Mouse (Mus musculus) heart, embryonic 10.5 days (tissue): ENCODE measurements at regions not wholly inside any gene's neighbourhood (a gene's known extent, or its start where the extent isn't known, plus 50 kb on each side); places are given as distances from the start of the nearest gene placed in this dataset.

ENCODE experiments used
- DNase-seq: peaks from one replicate; pipeline ENCODE4 v3.0.0-alpha.2; 2017; ENCODE audit warnings: low spot score
- H3K27ac ChIP-seq: fragments of 300-500 bp; sonication (generic); 2 replicates; pipeline ENCODE4 v1.5.1; 2016; ENCODE audit warnings: mild to moderate bottlenecking
- H3K27me3 ChIP-seq: fragments of 300-500 bp; sonication (generic); 2 replicates; pipeline ENCODE4 v1.6.1; 2016; ENCODE audit warnings: mild to moderate bottlenecking; ENCODE audit not compliant: poor library complexity, insufficient read depth, severe bottlenecking
- H3K36me3 ChIP-seq: fragments of 300-500 bp; sonication (generic); 2 replicates; pipeline ENCODE4 v1.6.1; 2016; ENCODE audit warnings: mild to moderate bottlenecking, moderate library complexity
- H3K4me1 ChIP-seq: fragments of 300-500 bp; sonication (generic); 2 replicates; pipeline ENCODE4 v1.6.1; 2016; ENCODE audit warnings: mild to moderate bottlenecking
- H3K4me3 ChIP-seq: fragments of 300-500 bp; sonication (generic); 2 replicates; pipeline ENCODE4 v1.5.1; 2016; ENCODE audit warnings: mild to moderate bottlenecking, moderate library complexity
- H3K9me3 ChIP-seq: fragments of 300-500 bp; sonication (generic); 2 replicates; pipeline ENCODE4 v1.6.1; 2016; ENCODE audit warnings: mild to moderate bottlenecking, moderate library complexity
- WGBS: fragments of 180-500 bp; shearing (Covaris S2); methylation state at CpG from one replicate; pipeline ENCODE4 v1.1.7; 2016; 5-methylcytosine and 5-hydroxymethylcytosine counted together

- H3K4me3 ChIP-seq: no peak overlapping the region
- no peak for DNase-seq
- no peak overlapping the region for H3K27ac ChIP-seq
- H3K4me1 ChIP-seq: no peaks in the 10 kb centered on the region
- H3K9me3 ChIP-seq: no peaks in the 10 kb centered on the region; the same call in 1 of the 2 replicates
- 85% methylated on average over 6 of the region's 6 CpGs for WGBS
- H3K27me3 ChIP-seq: no peaks in the 10 kb centered on the region
- H3K36me3 ChIP-seq: no peaks in the 10 kb centered on the region
Measured at GRCm38 (mm10) chr10:99400076-99400475, 137.0 kb downstream of the Dusp6 start.

- no peaks in the 10 kb centered on the region for H3K9me3 ChIP-seq
- H3K27ac ChIP-seq: no peak overlapping the region
- H3K4me1 ChIP-seq: peaks cover 11% of the 10 kb centered on the region; the same call in 1 of the 2 replicates
- 89% methylated on average over 2 of the region's 2 CpGs for WGBS
- no peaks in the 10 kb centered on the region for H3K36me3 ChIP-seq
- no peak for DNase-seq
- no peak overlapping the region for H3K4me3 ChIP-seq
- no peaks in the 10 kb centered on the region for H3K27me3 ChIP-seq
Measured at GRCm38 (mm10) chr10:99406764-99407163, 143.7 kb downstream of the Dusp6 start.

- Histone ChIP-seq H3K27me3 (no peaks in the 10 kb centered on the region), H3K36me3 (no peaks in the 10 kb centered on the region), H3K4me3 (no peak overlapping the region), H3K4me1 (peaks cover 14% of the 10 kb centered on the region; the same call in 1 of the 2 replicates), H3K9me3 (no peaks in the 10 kb centered on the region), H3K27ac (no peak overlapping the region)
- no peak for DNase-seq
- WGBS: 87% methylated on average over 2 of the region's 2 CpGs
Measured at GRCm38 (mm10) chr10:99408786-99409185, 145.8 kb downstream of the Dusp6 start.

GRCm38 (mm10) chr10:99409744-99410143, 146.7 kb downstream of the Dusp6 start:
- H3K27me3 ChIP-seq: no peaks in the 10 kb centered on the region
- peaks cover 14% of the 10 kb centered on the region; the same call in 1 of the 2 replicates for H3K4me1 ChIP-seq
- no peak for DNase-seq
- no peaks in the 10 kb centered on the region for H3K36me3 ChIP-seq
- 68% methylated on average over 11 of the region's 11 CpGs for WGBS
- H3K9me3 ChIP-seq: no peaks in the 10 kb centered on the region
- peak overlapping the region; percentile 69; the same call in 1 of the 2 replicates for H3K27ac ChIP-seq
- no peak overlapping the region for H3K4me3 ChIP-seq

- WGBS: 31% methylated on average over 3 of the region's 3 CpGs
- H3K36me3 ChIP-seq: no peaks in the 10 kb centered on the region
- peaks cover 14% of the 10 kb centered on the region; the same call in 1 of the 2 replicates for H3K4me1 ChIP-seq
- no peak for DNase-seq
- H3K4me3 ChIP-seq: no peak overlapping the region
- no peaks in the 10 kb centered on the region for H3K9me3 ChIP-seq
- H3K27ac ChIP-seq: 0 out of 2 replicates have a peak overlapping the region, but pooled peaks have one; percentile 16
- no peaks in the 10 kb centered on the region for H3K27me3 ChIP-seq
Measured at GRCm38 (mm10) chr10:99410754-99411153, 147.7 kb downstream of the Dusp6 start.

- WGBS: 75% methylated on average over 3 of the region's 3 CpGs
Measured at GRCm38 (mm10) chr10:99413455-99413854, 150.4 kb downstream of the Dusp6 start.

GRCm38 (mm10) chr10:99416271-99416670, 153.2 kb downstream of the Dusp6 start:
- H3K27ac ChIP-seq: no peak overlapping the region
- 42% methylated on average over 8 of the region's 8 CpGs for WGBS

More at GRCm38 (mm10) chr10:99413455-99413854, 150.4 kb downstream of the Dusp6 start:
- DNase-seq: no peak
- Histone ChIP-seq H3K27me3 (no peaks in the 10 kb centered on the region), H3K4me1 (peaks cover 14% of the 10 kb centered on the region; the same call in 1 of the 2 replicates), H3K4me3 (no peak overlapping the region), H3K36me3 (no peaks in the 10 kb centered on the region), H3K27ac (no peak overlapping the region), H3K9me3 (no peaks in the 10 kb centered on the region)

GRCm38 (mm10) chr10:99416896-99417479, 154.0 kb downstream of the Dusp6 start:
- Histone ChIP-seq H3K9me3 (no peaks in the 10 kb centered on the region), H3K4me1 (0 out of 2 replicates have a peak, but pooled peaks cover 3% of the 10 kb centered on the region), H3K36me3 (no peaks in the 10 kb centered on the region), H3K27me3 (no peaks in the 10 kb centered on the region), H3K27ac (no peak overlapping the region), H3K4me3 (no peak overlapping the region)
- DNase-seq: no peak
- 38% methylated on average over 3 of the region's 3 CpGs for WGBS

More at GRCm38 (mm10) chr10:99416271-99416670, 153.2 kb downstream of the Dusp6 start:
- no peak overlapping the region for H3K4me3 ChIP-seq
- DNase-seq: no peak
- peaks cover 3% of the 10 kb centered on the region; the same call in 1 of the 2 replicates for H3K4me1 ChIP-seq
- H3K27me3 ChIP-seq: no peaks in the 10 kb centered on the region
- H3K36me3 ChIP-seq: no peaks in the 10 kb centered on the region
- no peaks in the 10 kb centered on the region for H3K9me3 ChIP-seq

GRCm38 (mm10) chr10:99417591-99417990, 154.6 kb downstream of the Dusp6 start:
- 53% methylated on average over 7 of the region's 7 CpGs for WGBS
- DNase-seq: no peak
- Histone ChIP-seq H3K9me3 (no peaks in the 10 kb centered on the region), H3K36me3 (no peaks in the 10 kb centered on the region), H3K27me3 (no peaks in the 10 kb centered on the region), H3K4me3 (no peak overlapping the region), H3K27ac (no peak overlapping the region), H3K4me1 (no peaks in the 10 kb centered on the region)

- Histone ChIP-seq H3K27me3 (no peaks in the 10 kb centered on the region), H3K9me3 (no peaks in the 10 kb centered on the region), H3K36me3 (no peaks in the 10 kb centered on the region), H3K27ac (no peak overlapping the region), H3K4me3 (no peak overlapping the region), H3K4me1 (no peaks in the 10 kb centered on the region)
- no peak for DNase-seq
Measured at GRCm38 (mm10) chr10:99418497-99418896, 155.5 kb downstream of the Dusp6 start.

GRCm38 (mm10) chr10:99419532-99419931, 156.5 kb downstream of the Dusp6 start:
- DNase-seq: no peak
- Histone ChIP-seq H3K9me3 (no peaks in the 10 kb centered on the region), H3K4me3 (no peak overlapping the region), H3K36me3 (no peaks in the 10 kb centered on the region), H3K4me1 (no peaks in the 10 kb centered on the region), H3K27ac (no peak overlapping the region), H3K27me3 (no peaks in the 10 kb centered on the region)
- WGBS: 78% methylated on average over 7 of the region's 7 CpGs

GRCm38 (mm10) chr10:99423406-99423805, 160.4 kb downstream of the Dusp6 start:
- no peaks in the 10 kb centered on the region for H3K27me3 ChIP-seq
- no peaks in the 10 kb centered on the region for H3K4me1 ChIP-seq
- 88% methylated on average over 5 of the region's 5 CpGs for WGBS
- H3K36me3 ChIP-seq: no peaks in the 10 kb centered on the region
- H3K4me3 ChIP-seq: no peak overlapping the region
- DNase-seq: no peak
- no peak overlapping the region for H3K27ac ChIP-seq
- H3K9me3 ChIP-seq: no peaks in the 10 kb centered on the region

- WGBS: 83% methylated on average over 4 of the region's 4 CpGs
- Histone ChIP-seq H3K27ac (no peak overlapping the region), H3K27me3 (no peaks in the 10 kb centered on the region), H3K4me1 (no peaks in the 10 kb centered on the region; the same call in 1 of the 2 replicates), H3K4me3 (no peak overlapping the region), H3K36me3 (no peaks in the 10 kb centered on the region), H3K9me3 (no peaks in the 10 kb centered on the region)
- DNase-seq: no peak
Measured at GRCm38 (mm10) chr10:99425265-99425664, 162.2 kb downstream of the Dusp6 start.

GRCm38 (mm10) chr10:99430175-99430574, 167.1 kb downstream of the Dusp6 start:
- Histone ChIP-seq H3K4me3 (no peak overlapping the region), H3K27me3 (no peaks in the 10 kb centered on the region), H3K36me3 (no peaks in the 10 kb centered on the region), H3K4me1 (peaks cover 9% of the 10 kb centered on the region; the same call in 1 of the 2 replicates), H3K9me3 (no peaks in the 10 kb centered on the region), H3K27ac (no peak overlapping the region)
- DNase-seq: no peak
- 80% methylated on average over 9 of the region's 9 CpGs for WGBS
